Mouse (Mus musculus) MEL (cell line): ENCODE results near the gene Lrrc4. TPM values are rescaled to one million over a fixed set of nuclear protein-coding genes. Genes with fewer than 3 reads are reported as not detected.

Source experiments
- DNase-seq: peaks from one replicate; pipeline ENCODE4 v3.0.0; 2011; ENCODE audit warnings: low read depth, low spot score
- H3K27ac ChIP-seq: 2 replicates; pipeline ENCODE4 v1.5.1; 2012; ENCODE audit warnings: low read depth, mild to moderate bottlenecking, control low read depth, low read length, moderate library complexity; ENCODE audit not compliant: control insufficient read depth
- H3K27me3 ChIP-seq, 2 experiments: fragments of 150-350 bp in 1 of 2; sonication (generic) in 1 of 2; 2 replicates each; pipeline ENCODE4 v1.6.1; 2012; ENCODE audit warnings: low read length in 2 of 2, mild to moderate bottlenecking in 2 of 2, improper control_type of control experiment in 1 of 2, moderate library complexity in 1 of 2; ENCODE audit not compliant: insufficient read depth in 2 of 2, control insufficient read depth in 1 of 2
- H3K36me3 ChIP-seq, 2 experiments: 2 replicates each; pipeline ENCODE4 v1.6.1; 2012 to 2014; ENCODE audit warnings: low read length in 2 of 2, improper control_type of control experiment in 1 of 2, inconsistent platforms in 1 of 2, mild to moderate bottlenecking in 1 of 2; ENCODE audit not compliant: insufficient read depth in 2 of 2, control insufficient read depth in 1 of 2
- H3K4me1 ChIP-seq, 2 experiments: fragments of 150-350 bp in 1 of 2; sonication (generic) in 1 of 2; 2 replicates each; pipeline ENCODE4 v1.6.1; 2012; ENCODE audit warnings: low read length in 2 of 2, improper control_type of control experiment in 1 of 2, mild to moderate bottlenecking in 1 of 2; ENCODE audit not compliant: insufficient read depth in 2 of 2, control insufficient read depth in 1 of 2
- H3K4me3 ChIP-seq, 2 experiments: fragments of 150-350 bp in 1 of 2; sonication (generic) in 1 of 2; 2 replicates each; pipeline ENCODE4 v1.5.1; 2012; ENCODE audit warnings: low read depth in 2 of 2, low read length in 2 of 2, mild to moderate bottlenecking in 2 of 2, moderate library complexity in 2 of 2, control low read depth in 1 of 2, improper control_type of control experiment in 1 of 2; ENCODE audit not compliant: control insufficient read depth in 1 of 2, insufficient read depth in 1 of 2
- H3K79me2 ChIP-seq: 2 replicates; pipeline ENCODE4 v1.6.1; 2012; ENCODE audit warnings: mild to moderate bottlenecking, low read length, moderate library complexity; ENCODE audit not compliant: control insufficient read depth, poor library complexity, insufficient read depth
- H3K9ac ChIP-seq: 2 replicates; pipeline ENCODE4 v1.6.1; 2012; ENCODE audit warnings: low read depth, mild to moderate bottlenecking, control low read depth, low read length, moderate library complexity; ENCODE audit not compliant: control insufficient read depth, poor library complexity, severe bottlenecking
- H3K9me3 ChIP-seq: fragments of 150-350 bp; sonication (generic); replicated peaks from 2 replicates; pipeline ENCODE4 v1.6.1; 2012; ENCODE audit warnings: mild to moderate bottlenecking, low read length, improper control_type of control experiment, moderate library complexity; ENCODE audit not compliant: insufficient read depth
- CHD1 ChIP-seq: IDR thresholded peaks from 2 replicates; pipeline ENCODE4 v1.6.1; 2012; ENCODE audit warnings: low read depth, mild to moderate bottlenecking, inconsistent platforms, low read length, improper control_type of control experiment
- CHD2 ChIP-seq: IDR thresholded peaks from 2 replicates; pipeline ENCODE4 v1.6.1; 2011; ENCODE audit warnings: low read length, improper control_type of control experiment
- CTCF ChIP-seq, 3 experiments: IDR thresholded peaks in 2 of 3; conservative IDR thresholded peaks in 1 of 3; 2 replicates each; pipeline ENCODE4 v1.5.1; 2011 to 2012; ENCODE audit warnings: low read length in 3 of 3, low read depth in 2 of 3, mild to moderate bottlenecking in 2 of 3, improper control_type of control experiment in 1 of 3, inconsistent platforms in 1 of 3, mixed read lengths in 1 of 3, moderate library complexity in 1 of 3; ENCODE audit not compliant: control insufficient read depth in 1 of 3, insufficient read depth in 1 of 3, poor library complexity in 1 of 3, severe bottlenecking in 1 of 3
- E2F4 ChIP-seq: IDR thresholded peaks from 2 replicates; pipeline ENCODE4 v1.6.1; 2011; ENCODE audit warnings: low read depth, low read length, improper control_type of control experiment, borderline replicate concordance
- ELF1 ChIP-seq: IDR thresholded peaks from 2 replicates; pipeline ENCODE4 v1.6.1; 2014; ENCODE audit warnings: low read depth, mild to moderate bottlenecking, inconsistent platforms, low read length, improper control_type of control experiment, moderate library complexity
- EP300 ChIP-seq, 2 experiments: IDR thresholded peaks; 2 replicates each; pipeline ENCODE4 v1.6.1; 2011; ENCODE audit warnings: improper control_type of control experiment in 2 of 2, low read length in 2 of 2, low read depth in 1 of 2, mild to moderate bottlenecking in 1 of 2
- KAT2A ChIP-seq: conservative IDR thresholded peaks from 2 replicates; pipeline ENCODE4 v1.6.1; 2012; ENCODE audit warnings: low read depth, low read length, improper control_type of control experiment, inconsistent platforms
- MAX ChIP-seq: IDR thresholded peaks from 2 replicates; pipeline ENCODE4 v1.6.1; 2011; ENCODE audit warnings: low read length, improper control_type of control experiment
- MAZ ChIP-seq: IDR thresholded peaks from 2 replicates; pipeline ENCODE4 v1.6.1; 2012; ENCODE audit warnings: low read depth, mild to moderate bottlenecking, inconsistent platforms, low read length, improper control_type of control experiment
- MXI1 ChIP-seq: IDR thresholded peaks from 2 replicates; pipeline ENCODE4 v1.6.1; 2011; ENCODE audit warnings: mild to moderate bottlenecking, low read depth, low read length, improper control_type of control experiment
- MYC ChIP-seq: IDR thresholded peaks from 2 replicates; pipeline ENCODE4 v1.6.1; 2011; ENCODE audit warnings: low read depth, mild to moderate bottlenecking, low read length, improper control_type of control experiment, moderate library complexity
- NELFE ChIP-seq: IDR thresholded peaks from 2 replicates; pipeline ENCODE4 v1.6.1; 2011; ENCODE audit warnings: low read depth, low read length, improper control_type of control experiment
- POLR2A ChIP-seq, 2 experiments: IDR thresholded peaks; 2 replicates each; pipeline ENCODE4 v1.6.1; 2011 to 2012; ENCODE audit warnings: low read length in 2 of 2, mild to moderate bottlenecking in 2 of 2, control low read depth in 1 of 2, improper control_type of control experiment in 1 of 2, low read depth in 1 of 2, moderate library complexity in 1 of 2; ENCODE audit not compliant: control insufficient read depth in 1 of 2, insufficient read depth in 1 of 2, poor library complexity in 1 of 2
- RAD21 ChIP-seq: IDR thresholded peaks from 2 replicates; pipeline ENCODE4 v1.6.1; 2011; ENCODE audit warnings: mild to moderate bottlenecking, low read depth, low read length, improper control_type of control experiment
- RCOR1 ChIP-seq: IDR thresholded peaks from 2 replicates; pipeline ENCODE4 v1.6.1; 2012; ENCODE audit warnings: low read depth, mild to moderate bottlenecking, inconsistent platforms, low read length, improper control_type of control experiment
- SIN3A ChIP-seq: IDR thresholded peaks from 2 replicates; pipeline ENCODE4 v1.6.1; 2012; ENCODE audit warnings: low read length, improper control_type of control experiment, inconsistent platforms
- SMC3 ChIP-seq: IDR thresholded peaks from 2 replicates; pipeline ENCODE4 v1.6.1; 2011; ENCODE audit warnings: low read depth, low read length, improper control_type of control experiment
- TBP ChIP-seq: IDR thresholded peaks from 2 replicates; pipeline ENCODE4 v1.8.0; 2011; ENCODE audit warnings: low read depth, low read length, improper control_type of control experiment
- TCF12 ChIP-seq: IDR thresholded peaks from 2 replicates; pipeline ENCODE4 v1.6.1; 2014; ENCODE audit warnings: low read depth, mild to moderate bottlenecking, inconsistent platforms, low read length, improper control_type of control experiment, moderate library complexity
- USF1 ChIP-seq: IDR thresholded peaks from 2 replicates; pipeline ENCODE4 v1.6.1; 2014; ENCODE audit warnings: low read depth, mild to moderate bottlenecking, inconsistent platforms, low read length, improper control_type of control experiment, moderate library complexity
- USF2 ChIP-seq, 2 experiments: IDR thresholded peaks; 2 replicates each; pipeline ENCODE4 v1.6.1; 2011 to 2012; ENCODE audit warnings: improper control_type of control experiment in 2 of 2, low read length in 2 of 2, borderline replicate concordance in 1 of 2, inconsistent platforms in 1 of 2, low read depth in 1 of 2, mild to moderate bottlenecking in 1 of 2; ENCODE audit not compliant: insufficient read depth in 1 of 2
- ZC3H11A ChIP-seq: IDR thresholded peaks from 2 replicates; pipeline ENCODE4 v1.6.1; 2012; ENCODE audit warnings: low read depth, mild to moderate bottlenecking, inconsistent platforms, low read length, improper control_type of control experiment
- polyA plus RNA-seq, 2 experiments: library from polyadenylated mRNA; stranded (reverse) in 1 of 2; unstranded in 1 of 2; fragments of >175 nt in 1 of 2; fragments of >200 nt in 1 of 2; gene quantifications; 2 replicates each; pipeline versions ENCODE4 v1.2.1 to v1.2.4; 2012; ENCODE audit warnings: low replicate concordance in 2 of 2, low read depth in 1 of 2; ENCODE audit not compliant: insufficient read length in 2 of 2, insufficient read depth in 1 of 2, missing spikeins in 1 of 2
- total RNA-seq: library from RNA; depleted of rRNA; stranded (reverse); fragments of 300-350 nt; gene quantifications from 2 replicates; pipeline ENCODE4 v1.2.3, GENCODE M21; 2012

Gene Lrrc4
- total and polyA plus RNA-seq, 3 experiments, result 0.07 to 0.12 TPM; not detected in 1

DNA sequence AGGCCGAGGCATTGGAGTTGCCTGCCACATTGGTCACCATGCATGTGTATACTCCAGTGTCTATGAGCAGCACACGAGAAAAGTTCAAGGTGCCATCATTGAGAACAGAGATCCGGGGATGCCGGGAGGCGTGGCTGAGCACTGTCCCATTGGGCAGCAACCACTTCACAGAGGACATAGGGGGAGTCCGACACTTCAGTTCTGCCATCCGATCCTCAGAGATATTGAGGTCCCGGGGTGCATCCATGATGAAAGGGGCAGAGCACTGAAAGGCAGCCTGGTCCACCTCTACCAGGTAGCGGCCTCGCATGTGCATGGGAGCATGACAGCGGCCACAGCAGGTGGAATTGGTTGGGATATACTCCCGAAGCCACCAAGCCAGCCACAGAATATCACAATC, 1.2 kb downstream of the Lrrc4 start:
- Histone ChIP-seq H3K4me3 (no peak overlapping the region), H3K27ac (no peak overlapping the region), H3K9ac (no peak overlapping the region), H3K9me3 (no peaks in the 10 kb centered on the region), H3K79me2 (no peaks in the 10 kb centered on the region)
- no peak for DNase-seq
- TF ChIP-seq EP300 (IDR thresholded peaks at IDR 0.05; ENCODE audit: low read depth in 1 of 2, low read length in 2 of 2), result no peak
- TF ChIP-seq MYC, result no peak
- TF ChIP-seq RCOR1, result no peak
- TF ChIP-seq CTCF (IDR thresholded peaks at IDR 0.05 in 2 of 3, conservative IDR thresholded peaks at IDR 0.05 in 1 of 3; ENCODE audit: control insufficient read depth in 1 of 3, insufficient read depth in 1 of 3, low read depth in 2 of 3, low read length in 3 of 3, poor library complexity in 1 of 3, severe bottlenecking in 1 of 3), result no peak
- no peak for TF ChIP-seq SIN3A
- no peak for TF ChIP-seq CHD2
- no peak for TF ChIP-seq CHD1
- TF ChIP-seq MAX, result no peak
- TF ChIP-seq SMC3, result no peak
- TF ChIP-seq ELF1, result no peak
- TF ChIP-seq MXI1, result no peak
- TF ChIP-seq, all 39 proteins: peak for 0
- Histone ChIP-seq H3K36me3 (peaks cover 0 to 3% of the 10 kb centered on the region in 2 experiments; a peak in 2 of 4 replicates), H3K27me3 (no peaks in the 10 kb centered on the region), H3K4me1 (no peaks in the 10 kb centered on the region)

DNA sequence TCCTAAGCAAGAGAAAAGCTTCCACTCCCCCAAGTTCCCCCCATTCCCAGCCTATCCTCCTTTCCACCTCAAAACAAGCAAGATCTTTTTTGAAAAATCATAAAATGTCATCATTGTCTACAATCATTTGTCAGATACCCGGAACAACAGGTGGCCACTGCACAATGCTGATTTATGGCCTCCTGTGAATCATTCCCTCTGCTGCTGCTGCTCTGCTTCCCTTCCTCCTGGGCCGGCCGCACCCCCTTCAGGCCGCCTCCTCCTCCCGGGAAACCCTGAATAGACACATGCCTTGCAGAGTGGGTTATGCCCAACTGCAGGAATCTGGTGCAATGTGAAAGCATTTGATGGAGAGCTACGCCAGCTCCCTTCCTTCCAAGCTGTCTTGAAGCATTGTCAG, 3.0 kb downstream of the Lrrc4 start:
- no peak overlapping the region for H3K4me3 ChIP-seq
- no peak for DNase-seq
- no peak overlapping the region for H3K27ac ChIP-seq
- H3K4me1 ChIP-seq, result no peaks in the 10 kb centered on the region
- TF ChIP-seq USF2 (IDR thresholded peaks at IDR 0.05; ENCODE audit: borderline replicate concordance in 1 of 2, insufficient read depth in 1 of 2, low read depth in 1 of 2, low read length in 2 of 2) (no peak), POLR2A (IDR thresholded peaks at IDR 0.05; ENCODE audit: control insufficient read depth in 1 of 2, insufficient read depth in 1 of 2, low read depth in 1 of 2, low read length in 2 of 2, poor library complexity in 1 of 2) (no peak), SIN3A (no peak), CTCF (IDR thresholded peaks at IDR 0.05 in 2 of 3, conservative IDR thresholded peaks at IDR 0.05 in 1 of 3; ENCODE audit: control insufficient read depth in 1 of 3, insufficient read depth in 1 of 3, low read depth in 2 of 3, low read length in 3 of 3, poor library complexity in 1 of 3, severe bottlenecking in 1 of 3) (no peak), RAD21 (no peak), NELFE (no peak), MAZ (no peak), TCF12 (no peak), USF1 (no peak), RCOR1 (no peak), ZC3H11A (no peak), TBP (no peak), MXI1 (no peak), KAT2A (no peak), E2F4 (no peak)
- H3K36me3 ChIP-seq, result peaks cover 0 to 3% of the 10 kb centered on the region in 2 experiments; a peak in 2 of 4 replicates
- H3K9me3 ChIP-seq, result no peaks in the 10 kb centered on the region
- no peaks in the 10 kb centered on the region for H3K27me3 ChIP-seq
- no peaks in the 10 kb centered on the region for H3K79me2 ChIP-seq
- H3K9ac ChIP-seq, result no peak overlapping the region
